Mouse (Mus musculus) olfactory bulb, adult 2 months (tissue): ENCODE measurements at regions not wholly inside any gene's neighbourhood (a gene's known extent, or its start where the extent isn't known, plus 50 kb on each side); places are given as distances from the start of the nearest gene placed in this dataset.
A peak's percentile ranks its signal among the peaks of the same experiment; 100 is the strongest.

Experiments used
- H3K27ac ChIP-seq: fragments of 200-500 bp; 2 replicates; pipeline ENCODE4 v1.5.1; 2012; ENCODE audit warnings: low read depth, low read length; ENCODE audit not compliant: insufficient read depth
- H3K4me1 ChIP-seq: fragments of 200-500 bp; 2 replicates; pipeline ENCODE4 v1.6.1; 2012; ENCODE audit warnings: low read length; ENCODE audit not compliant: control insufficient read depth, insufficient read depth
- H3K4me3 ChIP-seq: fragments of 200-500 bp; 2 replicates; pipeline ENCODE4 v1.5.1; 2012; ENCODE audit warnings: mild to moderate bottlenecking, low read depth, low read length, moderate library complexity; ENCODE audit not compliant: insufficient read depth
- CTCF ChIP-seq: fragments of 200-500 bp; IDR thresholded peaks from 2 replicates; pipeline ENCODE4 v1.5.1; 2012; ENCODE audit warnings: low read depth, mild to moderate bottlenecking, low read length, moderate library complexity; ENCODE audit not compliant: insufficient read depth
- POLR2A ChIP-seq: fragments of 200-500 bp; IDR thresholded peaks from 2 replicates; pipeline ENCODE4 v1.6.1; 2012; ENCODE audit warnings: mild to moderate bottlenecking, low read depth, low read length, moderate library complexity; ENCODE audit not compliant: insufficient read depth
- WGBS: fragments of 180-500 bp; shearing (Covaris S2); methylation state at CpG from one replicate; pipeline ENCODE4 v1.1.7; 2018; 5-methylcytosine and 5-hydroxymethylcytosine counted together

DNA sequence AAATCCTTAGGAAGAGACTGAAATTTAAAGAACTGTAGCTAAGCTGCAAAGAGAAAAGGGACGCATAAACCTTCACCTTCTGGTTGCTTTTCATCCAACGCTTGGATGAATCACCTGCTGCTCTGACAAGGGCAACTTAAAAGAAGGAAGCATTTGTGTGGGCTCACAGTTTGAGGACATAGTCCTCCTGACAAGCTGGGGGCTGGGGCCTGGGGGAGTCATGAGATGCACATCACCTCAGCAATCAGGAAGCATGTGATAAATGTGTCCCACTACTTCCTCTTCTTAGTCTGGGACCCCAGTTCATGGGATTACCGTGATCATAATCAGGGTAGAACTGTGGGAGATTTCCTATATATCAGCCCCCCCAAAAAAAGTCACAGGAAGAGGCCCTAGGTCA, 107.8 kb upstream of the F13a1 start:
- Histone ChIP-seq H3K4me3 (no peak overlapping the region), H3K4me1 (no peaks in the 10 kb centered on the region), H3K27ac (no peak overlapping the region)
- WGBS = 90% methylated on average over 3 of the region's 3 CpGs
- TF ChIP-seq POLR2A (no peak), CTCF (no peak)

GRCm38 (mm10) chr13:37151835-37152516, 101.9 kb upstream of the F13a1 start:
- no peak overlapping the region for H3K4me3 ChIP-seq
- peaks cover 4% of the 10 kb centered on the region for H3K4me1 ChIP-seq
- TF ChIP-seq POLR2A (no peak), CTCF (no peak)
- WGBS = 57% methylated on average over 4 of the region's 4 CpGs
- no peak overlapping the region for H3K27ac ChIP-seq

DNA sequence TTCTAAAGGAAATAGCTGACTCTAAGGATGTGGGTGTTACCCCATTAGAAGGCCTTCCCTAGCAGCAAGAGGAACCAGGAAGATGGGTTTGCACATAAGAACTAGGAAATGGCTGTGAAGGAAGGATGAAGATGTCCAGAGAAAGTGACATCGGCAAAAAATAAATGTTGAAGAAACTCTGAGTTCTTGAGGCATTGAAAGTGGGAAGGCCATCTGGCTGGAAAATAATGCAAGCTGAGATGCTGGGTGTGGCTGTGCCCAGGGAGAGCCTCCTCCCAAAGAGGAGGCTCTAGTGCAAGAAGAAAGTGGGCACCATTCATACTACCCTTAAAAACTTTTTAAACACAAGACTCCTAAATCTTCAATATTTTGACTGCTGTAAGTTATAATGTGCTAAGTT, 99.9 kb upstream of the F13a1 start:
- WGBS = 77% methylated on average over 1 of the region's 1 CpGs
- Histone ChIP-seq H3K4me3 (no peak overlapping the region), H3K4me1 (peaks cover 4% of the 10 kb centered on the region)

DNA sequence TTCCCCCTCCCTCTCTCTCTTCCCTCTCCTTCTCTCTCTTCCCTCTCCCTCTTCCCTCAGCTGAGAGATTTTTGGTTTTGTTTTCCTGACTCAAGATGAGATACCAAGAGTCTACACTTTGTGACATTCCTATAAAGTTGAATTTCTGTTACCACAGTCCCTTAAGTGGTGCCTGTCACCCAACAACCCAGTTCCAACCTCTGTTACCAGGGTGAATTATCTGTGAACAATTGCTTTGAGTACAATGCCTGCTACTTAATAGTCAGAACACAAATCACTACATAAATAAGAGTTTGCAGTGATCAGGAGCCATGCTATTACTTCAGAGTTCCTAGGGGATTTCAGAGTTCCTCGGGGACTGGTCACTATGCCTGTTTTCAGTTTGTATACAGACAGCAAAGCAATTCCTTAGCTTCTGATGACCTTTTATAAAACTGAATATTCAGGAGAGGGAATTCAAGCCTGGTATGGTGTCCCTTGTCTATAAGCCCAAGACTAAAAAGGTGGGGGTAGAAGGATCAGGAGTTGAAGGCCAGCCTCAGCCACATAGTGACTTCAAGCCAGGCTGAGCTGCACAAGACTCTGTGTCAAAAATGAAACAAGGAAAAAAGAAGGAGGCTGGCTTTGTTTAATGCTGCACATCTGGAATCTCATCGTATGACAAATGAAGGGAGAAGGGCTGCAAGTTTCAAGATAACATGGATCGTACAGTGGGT, 99.2 kb upstream of the F13a1 start:
- 55% methylated on average over 3 of the region's 3 CpGs for WGBS
- Histone ChIP-seq H3K4me3 (no peak overlapping the region), H3K27ac (no peak overlapping the region), H3K4me1 (peaks cover 4% of the 10 kb centered on the region)
- TF ChIP-seq CTCF (no peak), POLR2A (no peak)

More for the DNA sequence above, 99.9 kb upstream of the F13a1 start:
- no peak overlapping the region for H3K27ac ChIP-seq
- TF ChIP-seq POLR2A (no peak), CTCF (no peak)

DNA sequence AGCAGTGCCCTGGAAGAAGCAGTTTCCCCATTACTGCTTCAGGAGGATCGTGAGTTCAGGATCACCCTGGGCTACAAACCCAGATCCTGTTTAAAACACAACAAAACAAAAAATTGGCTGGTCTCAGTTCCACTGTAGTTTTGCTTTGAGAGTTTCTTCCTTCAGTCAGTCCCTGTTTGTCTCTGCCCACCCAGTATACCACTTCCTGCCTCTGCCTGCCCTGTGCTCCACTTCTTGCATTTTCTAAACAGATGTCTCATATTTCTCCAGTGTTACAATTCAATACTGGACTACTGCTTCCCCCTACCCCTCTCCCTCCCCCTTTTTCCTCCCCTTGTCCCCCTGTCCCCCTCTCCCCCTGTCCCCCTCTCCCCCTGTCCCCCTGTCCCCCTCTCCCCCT, 98.6 kb upstream of the F13a1 start:
- no peak overlapping the region for H3K4me3 ChIP-seq
- WGBS = 76% methylated on average over 1 of the region's 1 CpGs
- peaks cover 4% of the 10 kb centered on the region for H3K4me1 ChIP-seq
- no peak overlapping the region for H3K27ac ChIP-seq
- TF ChIP-seq POLR2A (no peak), CTCF (no peak)

DNA sequence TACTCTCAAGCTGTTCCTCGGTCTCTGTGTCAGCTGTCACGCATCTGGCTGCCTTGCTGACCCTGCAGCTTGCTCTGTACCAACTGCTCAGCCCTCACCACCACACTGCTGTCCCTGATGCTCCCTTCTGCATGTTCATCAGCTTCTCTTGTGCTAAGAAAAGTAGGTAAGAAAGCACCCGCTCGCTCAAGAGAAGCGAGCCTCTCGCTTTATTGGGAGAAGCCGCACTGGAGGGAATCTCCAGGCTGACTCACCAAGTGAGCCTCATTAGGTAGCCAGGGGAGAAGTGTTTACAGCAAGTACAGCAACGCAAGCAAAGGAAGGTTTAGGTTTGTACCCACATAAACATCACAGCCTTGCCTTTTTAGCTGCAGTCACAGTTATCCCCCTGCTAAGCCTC, 97.7 kb upstream of the F13a1 start:
- TF ChIP-seq POLR2A (no peak), CTCF (no peak)
- Histone ChIP-seq H3K4me3 (no peak overlapping the region), H3K27ac (no peak overlapping the region), H3K4me1 (peaks cover 4% of the 10 kb centered on the region)
- WGBS = 55% methylated on average over 8 of the region's 8 CpGs

DNA sequence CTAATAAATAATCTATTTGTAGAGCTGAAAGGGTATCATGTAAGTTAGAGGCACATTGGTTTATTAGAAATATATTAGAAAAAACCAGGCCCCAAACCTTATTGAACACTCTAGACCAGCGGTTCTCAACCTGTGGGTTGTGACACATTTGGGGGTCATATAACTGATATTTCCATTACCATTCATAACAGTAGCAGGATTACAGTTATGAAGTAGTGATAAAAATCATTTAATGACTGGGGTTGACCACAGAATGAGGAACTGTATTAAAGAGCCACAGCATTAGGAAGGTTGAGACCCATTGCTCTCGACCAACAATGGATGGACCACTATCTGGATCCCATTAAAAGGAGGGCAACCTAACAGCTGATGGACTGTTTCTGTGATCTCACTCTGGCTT, 92.8 kb upstream of the F13a1 start:
- 88% methylated on average over 2 of the region's 2 CpGs for WGBS
- TF ChIP-seq CTCF (no peak), POLR2A (no peak)
- H3K27ac ChIP-seq = no peak overlapping the region
- peaks cover 3% of the 10 kb centered on the region for H3K4me1 ChIP-seq
- no peak overlapping the region for H3K4me3 ChIP-seq

- 75% methylated on average over 1 of the region's 1 CpGs for WGBS
- TF ChIP-seq POLR2A (no peak), CTCF (no peak)
- H3K4me1 ChIP-seq = no peaks in the 10 kb centered on the region
- H3K27ac ChIP-seq = no peak overlapping the region
- H3K4me3 ChIP-seq = no peak overlapping the region
Measured at GRCm38 (mm10) chr13:37135115-37135514, 85.1 kb upstream of the F13a1 start.

- Histone ChIP-seq H3K4me1 (no peaks in the 10 kb centered on the region), H3K27ac (no peak overlapping the region), H3K4me3 (no peak overlapping the region)
- 84% methylated on average over 2 of the region's 2 CpGs for WGBS
- no peak for TF ChIP-seq CTCF
Measured at GRCm38 (mm10) chr13:37134518-37134917, 84.5 kb upstream of the F13a1 start.

DNA sequence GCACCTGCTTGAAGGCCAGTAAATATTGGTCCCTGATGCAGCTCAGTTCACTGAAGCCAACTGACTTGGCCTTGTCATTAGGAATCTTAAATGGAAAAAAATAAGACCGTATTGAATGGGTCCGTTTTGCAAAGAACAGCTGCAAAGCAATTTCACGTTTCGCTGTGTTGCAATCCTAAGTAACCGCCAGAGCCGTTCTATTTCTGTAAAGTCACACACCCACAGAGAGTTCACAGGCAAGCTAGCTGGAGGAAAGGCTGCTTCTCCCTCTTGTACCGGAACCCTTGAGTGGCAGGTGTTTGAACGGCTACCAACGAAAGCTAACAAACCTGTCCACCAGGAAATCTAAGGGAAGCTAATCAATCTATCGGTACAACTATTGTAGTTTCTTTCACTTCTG, 80.6 kb upstream of the F13a1 start:
- Histone ChIP-seq H3K4me3 (no peak overlapping the region), H3K27ac (peak overlapping the region; percentile 80), H3K4me1 (no peaks in the 10 kb centered on the region)
- TF ChIP-seq POLR2A = no peak
- no peak for TF ChIP-seq CTCF
- 31% methylated on average over 10 of the region's 10 CpGs for WGBS
